Mouse (Mus musculus) CH12.LX (cell line): ENCODE measurements at regions not wholly inside any gene's neighbourhood (a gene's known extent, or its start where the extent isn't known, plus 50 kb on each side); places are given as distances from the start of the nearest gene placed in this dataset.

Experiments
- DNase-seq: peaks from one replicate; pipeline ENCODE4 v3.0.0-alpha.2; 2013; ENCODE audit errors: extremely low read depth
- H3K27ac ChIP-seq: 2 replicates; pipeline ENCODE4 v1.5.1; 2012; ENCODE audit warnings: low read depth, mild to moderate bottlenecking, control low read depth, moderate library complexity; ENCODE audit not compliant: insufficient read depth
- H3K27me3 ChIP-seq: replicated peaks from 2 replicates; pipeline ENCODE3; 2012; ENCODE audit warnings: inconsistent platforms
- H3K36me3 ChIP-seq, 2 experiments: replicated peaks in 1 of 2; 2 replicates each; pipeline versions ENCODE3 to v1.6.1; 2012; ENCODE audit warnings: inconsistent platforms in 1 of 2, low read length in 1 of 2, mild to moderate bottlenecking in 1 of 2, mixed read lengths in 1 of 2, moderate library complexity in 1 of 2; ENCODE audit not compliant: control insufficient read depth in 1 of 2, insufficient read depth in 1 of 2
- H3K4me1 ChIP-seq, 2 experiments: 2 replicates each; pipeline ENCODE4 v1.6.1; 2012; ENCODE audit warnings: inconsistent platforms in 1 of 2, moderate library complexity in 1 of 2; ENCODE audit not compliant: insufficient read depth in 2 of 2, control insufficient read depth in 1 of 2
- H3K4me2 ChIP-seq: 2 replicates; pipeline ENCODE4 v1.6.1; 2012; ENCODE audit warnings: low read depth, mild to moderate bottlenecking, control low read depth; ENCODE audit not compliant: poor library complexity, insufficient read depth, severe bottlenecking
- H3K4me3 ChIP-seq, 3 experiments: fragments of 150-350 bp in 1 of 3; sonication (generic) in 1 of 3; replicated peaks in 1 of 3; 2 replicates each; pipeline versions ENCODE3 to v1.5.1; 2011 to 2012; ENCODE audit warnings: low read depth in 2 of 3, low read length in 2 of 3, mild to moderate bottlenecking in 2 of 3, moderate library complexity in 2 of 3, control low read depth in 1 of 3, improper control_type of control experiment in 1 of 3, inconsistent platforms in 1 of 3, mixed read lengths in 1 of 3; ENCODE audit not compliant: poor library complexity in 1 of 3
- H3K79me2 ChIP-seq: replicated peaks from 2 replicates; pipeline ENCODE4 v1.6.1; 2012; ENCODE audit warnings: mild to moderate bottlenecking, moderate library complexity; ENCODE audit not compliant: control insufficient read depth, poor library complexity, insufficient read depth, severe bottlenecking; ENCODE audit errors: extremely low read depth
- H3K9ac ChIP-seq: 2 replicates; pipeline ENCODE4 v1.6.1; 2012; ENCODE audit warnings: low read depth, mild to moderate bottlenecking, control low read depth, moderate library complexity; ENCODE audit not compliant: insufficient read depth
- H3K9me3 ChIP-seq: replicated peaks from 2 replicates; pipeline ENCODE3; 2012; ENCODE audit warnings: low read length, inconsistent platforms, mixed read lengths
- BHLHE40 ChIP-seq: IDR thresholded peaks from 2 replicates; pipeline ENCODE4 v1.6.1; 2011; ENCODE audit warnings: mild to moderate bottlenecking, low read depth, low read length, improper control_type of control experiment
- CHD1 ChIP-seq: IDR thresholded peaks from 2 replicates; pipeline ENCODE4 v1.6.1; 2012; ENCODE audit warnings: low read depth, low read length, improper control_type of control experiment, inconsistent platforms
- CHD2 ChIP-seq: IDR thresholded peaks from 2 replicates; pipeline ENCODE4 v1.6.1; 2011; ENCODE audit warnings: low read length, improper control_type of control experiment
- ELF1 ChIP-seq: IDR thresholded peaks from 2 replicates; pipeline ENCODE4 v1.6.1; 2014; ENCODE audit warnings: low read depth, mild to moderate bottlenecking, inconsistent platforms, low read length, improper control_type of control experiment
- EP300 ChIP-seq: IDR thresholded peaks from 2 replicates; pipeline ENCODE4 v1.6.1; 2011; ENCODE audit warnings: low read length, improper control_type of control experiment
- GABPA ChIP-seq: IDR thresholded peaks from 2 replicates; pipeline ENCODE4 v1.6.1; 2012; ENCODE audit warnings: low read depth, low read length, improper control_type of control experiment, inconsistent platforms; ENCODE audit not compliant: insufficient replicate concordance
- HCFC1 ChIP-seq: IDR thresholded peaks from 2 replicates; pipeline ENCODE4 v1.6.1; 2012; ENCODE audit warnings: low read depth, mild to moderate bottlenecking, inconsistent platforms, low read length, improper control_type of control experiment
- IRF4 ChIP-seq: IDR thresholded peaks from 2 replicates; pipeline ENCODE4 v1.6.1; 2014; ENCODE audit warnings: low read depth, mild to moderate bottlenecking, inconsistent platforms, low read length, improper control_type of control experiment
- JUN ChIP-seq: IDR thresholded peaks from 2 replicates; pipeline ENCODE4 v1.6.1; 2011; ENCODE audit warnings: low read depth, mild to moderate bottlenecking, low read length, improper control_type of control experiment, moderate library complexity; ENCODE audit not compliant: insufficient read depth
- KAT2A ChIP-seq: IDR thresholded peaks from 2 replicates; pipeline ENCODE4 v1.6.1; 2012; ENCODE audit warnings: low read length, improper control_type of control experiment, inconsistent platforms; ENCODE audit not compliant: insufficient replicate concordance
- MAZ ChIP-seq: IDR thresholded peaks from 2 replicates; pipeline ENCODE4 v1.6.1; 2012; ENCODE audit warnings: low read depth, mild to moderate bottlenecking, inconsistent platforms, low read length, improper control_type of control experiment, moderate library complexity
- MEF2A ChIP-seq: IDR thresholded peaks from 2 replicates; pipeline ENCODE4 v1.6.1; 2014; ENCODE audit warnings: low read depth, mild to moderate bottlenecking, inconsistent platforms, low read length, improper control_type of control experiment, borderline replicate concordance
- MXI1 ChIP-seq: IDR thresholded peaks from 2 replicates; pipeline ENCODE4 v1.6.1; 2011; ENCODE audit warnings: mild to moderate bottlenecking, low read depth, low read length, improper control_type of control experiment
- MYC ChIP-seq: IDR thresholded peaks from 2 replicates; pipeline ENCODE4 v1.6.1; 2011; ENCODE audit warnings: low read depth, mild to moderate bottlenecking, improper control_type of control experiment, low read length
- NRF1 ChIP-seq: IDR thresholded peaks from 2 replicates; pipeline ENCODE4 v1.6.1; 2014; ENCODE audit warnings: low read depth, mild to moderate bottlenecking, inconsistent platforms, low read length, improper control_type of control experiment, moderate library complexity
- PAX5 ChIP-seq: IDR thresholded peaks from 2 replicates; pipeline ENCODE4 v1.6.1; 2012; ENCODE audit warnings: low read length, inconsistent platforms, mixed read lengths
- POLR2A ChIP-seq: IDR thresholded peaks from 2 replicates; pipeline ENCODE4 v1.6.1; 2011; ENCODE audit warnings: low read depth, mild to moderate bottlenecking, improper control_type of control experiment, low read length
- RAD21 ChIP-seq: IDR thresholded peaks from 2 replicates; pipeline ENCODE4 v1.6.1; 2011; ENCODE audit warnings: low read depth, mild to moderate bottlenecking, low read length, improper control_type of control experiment, moderate library complexity
- SIN3A ChIP-seq: IDR thresholded peaks from 2 replicates; pipeline ENCODE4 v1.6.1; 2012; ENCODE audit warnings: low read length, improper control_type of control experiment, inconsistent platforms
- TBP ChIP-seq: conservative IDR thresholded peaks from 2 replicates; pipeline ENCODE4 v1.6.1; 2011; ENCODE audit warnings: low read depth, low read length, improper control_type of control experiment
- TCF12 ChIP-seq: IDR thresholded peaks from 2 replicates; pipeline ENCODE4 v1.6.1; 2014; ENCODE audit warnings: low read depth, mild to moderate bottlenecking, inconsistent platforms, low read length, improper control_type of control experiment
- UBTF ChIP-seq: IDR thresholded peaks from 2 replicates; pipeline ENCODE4 v1.6.1; 2012; ENCODE audit warnings: low read depth, mild to moderate bottlenecking, inconsistent platforms, low read length, improper control_type of control experiment, moderate library complexity
- ZC3H11A ChIP-seq: IDR thresholded peaks from 2 replicates; pipeline ENCODE4 v1.6.1; 2012; ENCODE audit warnings: low read depth, mild to moderate bottlenecking, inconsistent platforms, low read length, improper control_type of control experiment
- ZKSCAN1 ChIP-seq: IDR thresholded peaks from 2 replicates; pipeline ENCODE4 v1.6.1; 2012; ENCODE audit warnings: low read depth, inconsistent platforms, low read length, improper control_type of control experiment, borderline replicate concordance
- ZMIZ1 ChIP-seq: IDR thresholded peaks from 2 replicates; pipeline ENCODE4 v1.6.1; 2012; ENCODE audit warnings: low read depth, mild to moderate bottlenecking, inconsistent platforms, low read length, improper control_type of control experiment
- dilution Hi-C: fragments of 300-500 bp; cut with MboI; formaldehyde crosslinking; loops from 2 replicates; pipeline ENCODE4 v1.14.3; 2020; ENCODE audit warnings: low sequenced_read_pairs; ENCODE audit not compliant: extremely low pct_unique_long_range_greater_than_20kb, extremely low pct_ligation_motif_present
- in situ Hi-C: fragments of 300-500 bp; cut with MboI; formaldehyde crosslinking; loops from 3 replicates; pipeline ENCODE4 v1.14.3; 2019; ENCODE audit warnings: low sequenced_read_pairs, low pct_ligation_motif_present, low pct_unique_long_range_greater_than_20kb, mixed read lengths

- Histone ChIP-seq H3K9ac (no peak overlapping the region), H3K27ac (no peak overlapping the region), H3K4me1 (no peaks in the 10 kb centered on the region)
- TF ChIP-seq CHD1 (no peak), ZKSCAN1 (no peak), MYC (no peak), SIN3A (no peak), TCF12 (no peak), HCFC1 (no peak), RAD21 (no peak), IRF4 (no peak), ZMIZ1 (no peak)
- TF ChIP-seq, all 38 proteins: peak for 0
- H3K27me3 ChIP-seq: no peaks in the 10 kb centered on the region
- no peaks in the 10 kb centered on the region for H3K79me2 ChIP-seq
- no peaks in the 10 kb centered on the region for H3K36me3 ChIP-seq
- no peak overlapping the region for H3K4me3 ChIP-seq
- no peaks in the 10 kb centered on the region for H3K9me3 ChIP-seq
- dilution Hi-C loops (no loop called here), in situ Hi-C loops (no loop called here)
- H3K4me2 ChIP-seq: no peak overlapping the region
- DNase-seq: no peak
These were observed 525.8 kb downstream of the Psat1 start for GRCm38 (mm10) chr19:15421311-15421710.

- Histone ChIP-seq H3K4me2 (no peak overlapping the region), H3K36me3 (no peaks in the 10 kb centered on the region), H3K4me3 (no peak overlapping the region), H3K4me1 (no peaks in the 10 kb centered on the region), H3K79me2 (no peaks in the 10 kb centered on the region), H3K9ac (no peak overlapping the region), H3K27ac (no peak overlapping the region), H3K9me3 (no peaks in the 10 kb centered on the region), H3K27me3 (no peaks in the 10 kb centered on the region)
- TF ChIP-seq MEF2A (no peak), POLR2A (no peak)
- dilution Hi-C loops (no loop called here), in situ Hi-C loops (no loop called here)
- DNase-seq: no peak
These were observed 548.5 kb downstream of the Psat1 start for GRCm38 (mm10) chr19:15398624-15399023.

DNA sequence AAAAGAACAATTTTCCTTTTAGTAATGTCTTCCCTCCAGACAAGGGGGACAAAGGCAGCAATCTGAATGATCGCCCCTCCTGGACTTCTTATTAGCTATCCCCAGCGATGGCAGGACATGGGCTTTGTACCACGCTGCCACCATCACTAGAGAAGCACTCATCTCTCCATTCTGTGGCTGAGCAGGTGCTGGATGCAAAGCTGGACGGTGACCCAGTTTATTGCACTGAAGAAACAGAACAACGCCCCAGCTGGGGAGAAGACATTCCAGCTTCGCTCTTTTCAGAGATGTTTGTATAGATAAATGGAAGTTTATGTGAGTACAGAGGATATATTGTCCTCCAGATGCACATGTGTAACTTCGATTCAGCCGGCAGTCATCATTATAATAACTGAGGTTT lies 575.5 kb downstream of the Psat1 start:
- dilution Hi-C loops (no loop called here), in situ Hi-C loops (no loop called here)
- H3K27ac ChIP-seq: no peak overlapping the region
- no peak for DNase-seq
- TF ChIP-seq GABPA (no peak), MYC (no peak), RAD21 (no peak), ELF1 (no peak), PAX5 (no peak), ZC3H11A (no peak), BHLHE40 (no peak), EP300 (no peak), NRF1 (no peak), MAZ (no peak), JUN (no peak), TBP (no peak), MXI1 (no peak), CHD2 (no peak), MEF2A (no peak), SIN3A (no peak), ZMIZ1 (no peak), KAT2A (no peak), UBTF (no peak)
- H3K4me3 ChIP-seq: no peak overlapping the region
- H3K4me1 ChIP-seq: peaks cover 0 to 13% of the 10 kb centered on the region in 2 experiments; a peak in 2 of 4 replicates
- H3K79me2 ChIP-seq: no peaks in the 10 kb centered on the region
- H3K36me3 ChIP-seq: no peaks in the 10 kb centered on the region
- H3K9ac ChIP-seq: no peak overlapping the region
- H3K27me3 ChIP-seq: no peaks in the 10 kb centered on the region
- H3K9me3 ChIP-seq: no peaks in the 10 kb centered on the region
- no peak overlapping the region for H3K4me2 ChIP-seq
